Mouse (Mus musculus) intestine, embryonic 15.5 days (tissue): ENCODE data around the gene Abracl. TPM values are rescaled to one million over a fixed set of nuclear protein-coding genes. Genes with fewer than 3 reads are reported as not detected.

ENCODE experiments used
- ATAC-seq: fragments of 200-750 bp; cut with Nextera tagmentation; 2 replicates; pipeline ENCODE4 v1.8.0; 2017; ENCODE audit warnings: moderate TSS enrichment, moderate library complexity
- H3K27ac ChIP-seq: fragments of 300-500 bp; sonication (generic); 2 replicates; pipeline ENCODE4 v1.5.1; 2015; ENCODE audit warnings: mild to moderate bottlenecking, inconsistent platforms
- H3K27me3 ChIP-seq: fragments of 300-500 bp; sonication (generic); replicated peaks from 2 replicates; pipeline ENCODE4 v1.6.1; 2015; ENCODE audit warnings: inconsistent platforms
- H3K36me3 ChIP-seq: fragments of 300-500 bp; sonication (generic); 2 replicates; pipeline ENCODE4 v1.6.1; 2015; ENCODE audit warnings: inconsistent platforms
- H3K4me1 ChIP-seq: fragments of 300-500 bp; sonication (generic); replicated peaks from 2 replicates; pipeline ENCODE4 v1.6.1; 2015; ENCODE audit warnings: inconsistent platforms
- H3K4me2 ChIP-seq: fragments of 300-500 bp; sonication (generic); replicated peaks from 2 replicates; pipeline ENCODE4 v1.6.1; 2015; ENCODE audit warnings: mild to moderate bottlenecking, inconsistent platforms
- H3K4me3 ChIP-seq: fragments of 300-500 bp; sonication (generic); replicated peaks from 2 replicates; pipeline ENCODE4 v1.5.1; 2015; ENCODE audit warnings: inconsistent platforms
- H3K9ac ChIP-seq: fragments of 300-500 bp; sonication (generic); 2 replicates; pipeline ENCODE4 v1.6.1; 2015; ENCODE audit warnings: inconsistent platforms
- H3K9me3 ChIP-seq: fragments of 300-500 bp; sonication (generic); 2 replicates; pipeline ENCODE4 v1.6.1; 2016; ENCODE audit warnings: inconsistent platforms
- WGBS: fragments of 180-500 bp; shearing (Covaris S2); methylation state at CpG from one replicate; pipeline ENCODE4 v1.1.7; 2015; 5-methylcytosine and 5-hydroxymethylcytosine counted together
- polyA plus RNA-seq: library from polyadenylated mRNA; unstranded; fragments of >200 nt; fragmentation: Nextera tagmentation; extraction: Ambion mirVana; gene quantifications from 2 replicates; pipeline ENCODE4 v1.2.1, GENCODE M21; 2015

The Abracl gene
- polyA plus RNA-seq, result 162 and 194 TPM in 2 replicates

GRCm38 (mm10) chr10:18022741-18023347 lies at the start of gene Abracl:
TSS of gene Abracl (minus strand) at chr10:18023288.
- Histone ChIP-seq H3K36me3 (no peaks in the 10 kb centered on the region), H3K27ac (peak within 1 kb of the TSS; percentile 98), H3K9me3 (no peaks in the 10 kb centered on the region), H3K9ac (peak within 1 kb of the TSS; percentile 86), H3K4me2 (peak within 1 kb of the TSS; percentile 56), H3K4me1 (no peaks in the 10 kb centered on the region), H3K4me3 (peak within 1 kb of the TSS; percentile 74), H3K27me3 (no peaks in the 10 kb centered on the region)
- WGBS, result under 1% methylated on average over 37 of the region's 37 CpGs
- ATAC-seq, result peak; percentile 97

GRCm38 (mm10) chr10:18072871-18073270 lies 49.8 kb upstream of the Abracl start:
- Histone ChIP-seq H3K9me3 (no peaks in the 10 kb centered on the region), H3K9ac (no peak overlapping the region), H3K4me3 (no peak overlapping the region), H3K27ac (no peak overlapping the region), H3K4me1 (0 out of 2 replicates have a peak, but pooled peaks cover 3% of the 10 kb centered on the region), H3K36me3 (no peaks in the 10 kb centered on the region), H3K27me3 (no peaks in the 10 kb centered on the region), H3K4me2 (no peak overlapping the region)
- 66% methylated on average over 3 of the region's 3 CpGs for WGBS
- ATAC-seq, result no peak

- Histone ChIP-seq H3K27ac (no peak overlapping the region), H3K4me1 (peaks cover 11% of the 10 kb centered on the region), H3K27me3 (no peaks in the 10 kb centered on the region), H3K36me3 (no peaks in the 10 kb centered on the region), H3K4me2 (no peak overlapping the region), H3K9ac (no peak overlapping the region), H3K4me3 (no peak overlapping the region), H3K9me3 (no peaks in the 10 kb centered on the region)
- WGBS, result 81% methylated on average over 2 of the region's 2 CpGs
- no peak for ATAC-seq
Measured at GRCm38 (mm10) chr10:18070616-18071015, 47.5 kb upstream of the Abracl start.

- no peak overlapping the region for H3K27ac ChIP-seq
- WGBS, result 60% methylated on average over 3 of the region's 3 CpGs
- H3K4me1 ChIP-seq, result peaks cover 11% of the 10 kb centered on the region
- no peak overlapping the region for H3K4me3 ChIP-seq
- no peak for ATAC-seq
- no peak overlapping the region for H3K4me2 ChIP-seq
- H3K36me3 ChIP-seq, result no peaks in the 10 kb centered on the region
- H3K9ac ChIP-seq, result no peak overlapping the region
- H3K9me3 ChIP-seq, result no peaks in the 10 kb centered on the region
- no peaks in the 10 kb centered on the region for H3K27me3 ChIP-seq
Measured at GRCm38 (mm10) chr10:18070144-18070543, 47.1 kb upstream of the Abracl start.

GRCm38 (mm10) chr10:18069576-18069975 lies 46.5 kb upstream of the Abracl start:
- H3K9me3 ChIP-seq, result no peaks in the 10 kb centered on the region

GRCm38 (mm10) chr10:18068880-18069279 lies 45.8 kb upstream of the Abracl start:
- Histone ChIP-seq H3K36me3 (no peaks in the 10 kb centered on the region), H3K9me3 (no peaks in the 10 kb centered on the region), H3K4me3 (no peak overlapping the region), H3K9ac (no peak overlapping the region), H3K27ac (no peak overlapping the region), H3K4me2 (no peak overlapping the region), H3K4me1 (peaks cover 11% of the 10 kb centered on the region), H3K27me3 (no peaks in the 10 kb centered on the region)
- ATAC-seq, result no peak
- 82% methylated on average over 2 of the region's 2 CpGs for WGBS

More at GRCm38 (mm10) chr10:18069576-18069975, 46.5 kb upstream of the Abracl start:
- Histone ChIP-seq H3K27me3 (no peaks in the 10 kb centered on the region), H3K4me2 (no peak overlapping the region), H3K27ac (no peak overlapping the region), H3K36me3 (no peaks in the 10 kb centered on the region), H3K4me3 (no peak overlapping the region), H3K9ac (no peak overlapping the region), H3K4me1 (peaks cover 11% of the 10 kb centered on the region)
- 68% methylated on average over 2 of the region's 2 CpGs for WGBS
- no peak for ATAC-seq

GRCm38 (mm10) chr10:18067761-18068446 lies 44.8 kb upstream of the Abracl start:
- no peak overlapping the region for H3K4me2 ChIP-seq
- H3K27ac ChIP-seq, result peak overlapping the region; percentile 48; the same call in 1 of the 2 replicates
- no peak overlapping the region for H3K9ac ChIP-seq
- H3K36me3 ChIP-seq, result no peaks in the 10 kb centered on the region
- ATAC-seq, result peak; percentile 66
- H3K9me3 ChIP-seq, result no peaks in the 10 kb centered on the region
- 42% methylated on average over 10 of the region's 10 CpGs for WGBS
- peaks cover 11% of the 10 kb centered on the region for H3K4me1 ChIP-seq
- no peaks in the 10 kb centered on the region for H3K27me3 ChIP-seq
- no peak overlapping the region for H3K4me3 ChIP-seq

- H3K9ac ChIP-seq, result no peak overlapping the region
- no peak for ATAC-seq
- 70% methylated on average over 10 of the region's 10 CpGs for WGBS
- no peaks in the 10 kb centered on the region for H3K9me3 ChIP-seq
- no peak overlapping the region for H3K4me2 ChIP-seq
- no peaks in the 10 kb centered on the region for H3K36me3 ChIP-seq
- no peaks in the 10 kb centered on the region for H3K27me3 ChIP-seq
- peaks cover 11% of the 10 kb centered on the region for H3K4me1 ChIP-seq
- no peak overlapping the region for H3K4me3 ChIP-seq
- no peak overlapping the region for H3K27ac ChIP-seq
Measured at GRCm38 (mm10) chr10:18066031-18066439, 42.9 kb upstream of the Abracl start.

GRCm38 (mm10) chr10:18064606-18065228 lies 41.6 kb upstream of the Abracl start:
- Histone ChIP-seq H3K36me3 (no peaks in the 10 kb centered on the region), H3K4me1 (peaks cover 11% of the 10 kb centered on the region), H3K27me3 (no peaks in the 10 kb centered on the region), H3K9ac (no peak overlapping the region), H3K4me2 (no peak overlapping the region), H3K9me3 (no peaks in the 10 kb centered on the region), H3K4me3 (no peak overlapping the region), H3K27ac (no peak overlapping the region)
- WGBS, result 88% methylated on average over 7 of the region's 7 CpGs
- no peak for ATAC-seq

GRCm38 (mm10) chr10:18061533-18061932 lies 38.4 kb upstream of the Abracl start:
- Histone ChIP-seq H3K36me3 (no peaks in the 10 kb centered on the region), H3K27me3 (no peaks in the 10 kb centered on the region), H3K4me3 (no peak overlapping the region), H3K9me3 (no peaks in the 10 kb centered on the region), H3K4me1 (peaks cover 13% of the 10 kb centered on the region; the same call in 1 of the 2 replicates), H3K9ac (no peak overlapping the region), H3K4me2 (no peak overlapping the region), H3K27ac (no peak overlapping the region)
- 84% methylated on average over 4 of the region's 4 CpGs for WGBS
- no peak for ATAC-seq

GRCm38 (mm10) chr10:18060778-18061177 lies 37.7 kb upstream of the Abracl start:
- Histone ChIP-seq H3K4me3 (no peak overlapping the region), H3K4me2 (no peak overlapping the region), H3K9me3 (no peaks in the 10 kb centered on the region), H3K9ac (no peak overlapping the region), H3K27ac (no peak overlapping the region), H3K4me1 (peaks cover 13% of the 10 kb centered on the region; the same call in 1 of the 2 replicates), H3K36me3 (no peaks in the 10 kb centered on the region), H3K27me3 (no peaks in the 10 kb centered on the region)
- WGBS, result 79% methylated on average over 2 of the region's 2 CpGs
- no peak for ATAC-seq

- H3K4me2 ChIP-seq, result no peak overlapping the region
- 66% methylated on average over 13 of the region's 13 CpGs for WGBS
- H3K27me3 ChIP-seq, result no peaks in the 10 kb centered on the region
- ATAC-seq, result no peak
- H3K4me3 ChIP-seq, result no peak overlapping the region
- no peaks in the 10 kb centered on the region for H3K36me3 ChIP-seq
- no peaks in the 10 kb centered on the region for H3K9me3 ChIP-seq
- H3K9ac ChIP-seq, result no peak overlapping the region
- H3K27ac ChIP-seq, result no peak overlapping the region
- H3K4me1 ChIP-seq, result peaks cover 13% of the 10 kb centered on the region; the same call in 1 of the 2 replicates
Measured at GRCm38 (mm10) chr10:18059807-18060206, 36.7 kb upstream of the Abracl start.
